Mouse (Mus musculus): Measurements from ENCODE around the gene Ccdc13.

- TF ChIP-seq POLR2A (IDR thresholded peaks at IDR 0.05; ENCODE audit: borderline replicate concordance, control insufficient read depth, low read depth, low read length), result no peak
- TF ChIP-seq CTCF (IDR thresholded peaks at IDR 0.05; ENCODE audit: control insufficient read depth, insufficient read depth, low read length), result no peak
Observed at GRCm38 (mm10) chr9:121860921-121861320, 21.7 kb upstream of the Ccdc13 start.

Measured in bone marrow, adult 2 months (tissue).